Mouse (Mus musculus) brain, embryonic 14.5 days (tissue): ENCODE measurements at regions not wholly inside any gene's neighbourhood (a gene's known extent, or its start where the extent isn't known, plus 50 kb on each side); places are given as distances from the start of the nearest gene placed in this dataset.

ENCODE experiments used
- CTCF ChIP-seq: fragments of 200-500 bp; IDR thresholded peaks from 2 replicates; pipeline ENCODE4 v1.5.1; 2012; ENCODE audit warnings: inconsistent platforms, mild to moderate bottlenecking, moderate library complexity, borderline replicate concordance; ENCODE audit not compliant: insufficient read depth, insufficient read length; ENCODE audit errors: extremely low read depth
- POLR2A ChIP-seq: fragments of 200-500 bp; IDR thresholded peaks from 2 replicates; pipeline ENCODE4 v1.6.1; 2012; ENCODE audit warnings: mild to moderate bottlenecking, inconsistent platforms, borderline replicate concordance; ENCODE audit not compliant: poor library complexity, insufficient read depth, insufficient read length, severe bottlenecking; ENCODE audit errors: extremely low read depth

- TF ChIP-seq CTCF (no peak), POLR2A (no peak)
These were observed 148.3 kb upstream of the Plcz1 start for GRCm38 (mm10) chr6:140189601-140190000.
